Mouse (Mus musculus): ENCODE measurements around the gene Rbfox3.

Rbfox3 gene

GRCm38 (mm10) chr11:118714601-118715524, 196.5 kb downstream of the Rbfox3 start:
- no peak for DNase-seq

GRCm38 (mm10) chr11:118712761-118713160, 198.6 kb downstream of the Rbfox3 start:
- DNase-seq, result no peak

GRCm38 (mm10) chr11:118712058-118712457, 199.3 kb downstream of the Rbfox3 start:
- DNase-seq, result no peak

GRCm38 (mm10) chr11:118710035-118710434, 201.4 kb downstream of the Rbfox3 start:
- no peak for DNase-seq

GRCm38 (mm10) chr11:118696226-118696930, 215.0 kb downstream of the Rbfox3 start:
- no peak for DNase-seq

GRCm38 (mm10) chr11:118693276-118693675, 218.1 kb downstream of the Rbfox3 start:
- DNase-seq, result no peak

GRCm38 (mm10) chr11:118690262-118690661, 221.1 kb downstream of the Rbfox3 start:
- DNase-seq, result no peak

GRCm38 (mm10) chr11:118685397-118685796, 226.0 kb downstream of the Rbfox3 start:
- DNase-seq, result no peak

GRCm38 (mm10) chr11:118684665-118685064, 226.7 kb downstream of the Rbfox3 start:
- no peak for DNase-seq

GRCm38 (mm10) chr11:118680699-118681098, 230.7 kb downstream of the Rbfox3 start:
- DNase-seq, result no peak

- no peak for DNase-seq
Observed at GRCm38 (mm10) chr11:118679736-118680410, 231.5 kb downstream of the Rbfox3 start.

GRCm38 (mm10) chr11:118678515-118679104, 232.8 kb downstream of the Rbfox3 start:
- DNase-seq, result no peak

- DNase-seq, result no peak
Observed at GRCm38 (mm10) chr11:118677277-118677676, 234.1 kb downstream of the Rbfox3 start.

- no peak for DNase-seq
Observed at GRCm38 (mm10) chr11:118676364-118676763, 235.0 kb downstream of the Rbfox3 start.

GRCm38 (mm10) chr11:118671958-118672357, 239.4 kb downstream of the Rbfox3 start:
- no peak for DNase-seq

- DNase-seq, result no peak
Observed at GRCm38 (mm10) chr11:118671216-118671615, 240.2 kb downstream of the Rbfox3 start.

GRCm38 (mm10) chr11:118669820-118670219, 241.6 kb downstream of the Rbfox3 start:
- DNase-seq, result no peak

GRCm38 (mm10) chr11:118668351-118668750, 243.0 kb downstream of the Rbfox3 start:
- DNase-seq, result no peak

GRCm38 (mm10) chr11:118667946-118668345, 243.5 kb downstream of the Rbfox3 start:
- no peak for DNase-seq

GRCm38 (mm10) chr11:118666172-118666571, 245.2 kb downstream of the Rbfox3 start:
- DNase-seq, result no peak

GRCm38 (mm10) chr11:118663305-118663704, 248.1 kb downstream of the Rbfox3 start:
- DNase-seq, result no peak

GRCm38 (mm10) chr11:118659305-118659704, 252.1 kb downstream of the Rbfox3 start:
- peak in 1 of 2 experiments; percentile 4 for DNase-seq

- no peak for DNase-seq
Observed at GRCm38 (mm10) chr11:118655833-118656232, 255.6 kb downstream of the Rbfox3 start.

All from B cell, adult 2 months (primary cell).